Mouse (Mus musculus): ENCODE data around the gene Tsen54.

Tsen54 gene

DNA sequence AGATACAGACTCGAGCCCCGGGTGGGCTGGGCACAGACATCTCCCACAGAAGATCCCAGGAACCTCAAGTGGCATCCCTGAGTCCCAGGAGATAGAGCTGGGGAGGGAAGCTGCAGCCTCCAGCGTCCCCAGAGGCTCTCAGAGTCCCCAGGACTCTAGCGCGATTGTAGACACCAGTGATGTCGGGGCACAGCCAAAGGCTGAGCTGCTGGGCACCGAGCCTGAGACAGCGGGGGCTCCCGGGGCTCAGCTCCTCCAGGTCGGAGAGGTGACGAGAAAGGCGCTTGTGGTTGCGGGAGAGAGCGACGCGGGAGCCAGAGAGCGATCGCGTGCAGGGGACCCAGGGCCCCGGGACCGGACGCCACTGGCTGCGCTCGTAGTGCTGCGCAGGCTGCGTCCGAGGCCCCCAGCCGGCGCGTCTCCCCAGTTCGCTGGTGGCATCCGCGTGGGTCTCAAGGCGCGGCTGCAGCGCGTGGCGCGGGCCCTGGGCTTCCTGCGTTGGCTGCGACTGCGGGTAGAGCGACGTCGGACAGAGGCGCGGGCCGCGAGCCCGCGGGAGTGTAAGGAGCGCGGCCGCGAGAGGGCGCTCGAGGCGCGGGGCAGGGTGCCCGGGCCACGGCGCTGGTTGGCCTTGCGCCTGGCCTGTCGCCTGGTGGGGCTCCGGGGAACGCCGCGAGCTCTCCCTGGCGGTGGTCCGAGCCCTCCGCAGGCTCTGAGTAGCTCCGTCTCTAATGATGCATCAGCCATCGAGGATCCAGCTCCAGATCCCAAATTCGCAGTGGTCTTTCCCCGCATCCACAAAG lies 44.8 kb downstream of the Tsen54 start:
- DNase-seq (ENCODE audit: low read depth, low spot score), result peak; percentile 53

DNA sequence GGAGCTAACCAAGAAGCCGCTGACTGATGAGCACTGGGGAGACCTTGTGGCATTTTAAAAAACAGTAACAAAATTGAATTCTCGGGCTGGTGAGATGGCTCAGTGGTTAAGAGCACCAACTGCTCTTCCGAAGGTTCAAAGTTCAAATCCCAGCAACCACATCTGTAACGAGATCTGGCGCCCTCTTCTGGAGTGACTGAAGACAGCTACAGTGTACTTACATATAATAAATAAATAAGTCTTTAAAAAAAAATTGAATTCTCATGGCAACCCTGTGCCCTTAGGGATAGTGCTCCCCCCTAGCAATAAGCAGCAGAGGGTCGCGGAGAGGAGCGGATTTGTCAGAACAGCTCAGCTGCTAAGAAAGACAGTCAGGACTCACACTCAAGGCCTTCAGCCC lies 49.4 kb downstream of the Tsen54 start:
- peak; percentile 29 for DNase-seq (ENCODE audit: low read depth, low spot score)

- peak; percentile 61 for DNase-seq (ENCODE audit: low read depth, low spot score)
Observed at GRCm38 (mm10) chr11:115869393-115869792, 54.9 kb downstream of the Tsen54 start.

- DNase-seq (ENCODE audit: low read depth, low spot score), result no peak
Observed at GRCm38 (mm10) chr11:115872437-115872836, 57.9 kb downstream of the Tsen54 start.

Data from 3T3-L1 (cell line).